Mouse (Mus musculus): ENCODE measurements around the gene Ciita.

Gene Ciita

GRCm38 (mm10) chr16:10474956-10475355, 4.9 kb upstream of the Ciita start:
- DNase-seq (ENCODE audit: low spot score), result no peak

- DNase-seq (ENCODE audit: low spot score), result no peak
Measured at GRCm38 (mm10) chr16:10475919-10476318, 3.9 kb upstream of the Ciita start.

GRCm38 (mm10) chr16:10482343-10482742, 2.5 kb downstream of the Ciita start:
- DNase-seq (ENCODE audit: low spot score), result no peak

GRCm38 (mm10) chr16:10486993-10487392, 7.1 kb downstream of the Ciita start:
- DNase-seq (ENCODE audit: low spot score), result no peak

GRCm38 (mm10) chr16:10487895-10488493, 8.1 kb downstream of the Ciita start:
- DNase-seq (ENCODE audit: low spot score), result no peak

- DNase-seq (ENCODE audit: low spot score), result no peak
Measured at GRCm38 (mm10) chr16:10488769-10489481, 9.1 kb downstream of the Ciita start.

GRCm38 (mm10) chr16:10489483-10489882, 9.6 kb downstream of the Ciita start:
- no peak for DNase-seq (ENCODE audit: low spot score)

- no peak for DNase-seq (ENCODE audit: low spot score)
Measured at GRCm38 (mm10) chr16:10489904-10490457, 10.1 kb downstream of the Ciita start.

GRCm38 (mm10) chr16:10490503-10491150, 10.8 kb downstream of the Ciita start:
- no peak for DNase-seq (ENCODE audit: low spot score)

GRCm38 (mm10) chr16:10491716-10492115, 11.9 kb downstream of the Ciita start:
- DNase-seq (ENCODE audit: low spot score), result no peak

GRCm38 (mm10) chr16:10492587-10492986, 12.7 kb downstream of the Ciita start:
- no peak for DNase-seq (ENCODE audit: low spot score)

GRCm38 (mm10) chr16:10495824-10496298, 16.0 kb downstream of the Ciita start:
- DNase-seq (ENCODE audit: low spot score), result no peak

- DNase-seq (ENCODE audit: low spot score), result peak; percentile 14
Measured at GRCm38 (mm10) chr16:10498096-10498602, 18.3 kb downstream of the Ciita start.

- no peak for DNase-seq (ENCODE audit: low spot score)
Measured at GRCm38 (mm10) chr16:10499122-10499521, 19.3 kb downstream of the Ciita start.

GRCm38 (mm10) chr16:10501865-10502264, 22.0 kb downstream of the Ciita start:
- DNase-seq (ENCODE audit: low spot score), result peak; percentile 26

- no peak for DNase-seq (ENCODE audit: low spot score)
Measured at GRCm38 (mm10) chr16:10503058-10503457, 23.2 kb downstream of the Ciita start.

- DNase-seq (ENCODE audit: low spot score), result no peak
Measured at GRCm38 (mm10) chr16:10507445-10507844, 27.6 kb downstream of the Ciita start.

- no peak for DNase-seq (ENCODE audit: low spot score)
Measured at GRCm38 (mm10) chr16:10508691-10509090, 28.8 kb downstream of the Ciita start.

- DNase-seq (ENCODE audit: low spot score), result peak; percentile 16
Measured at GRCm38 (mm10) chr16:10510477-10511133, 30.7 kb downstream of the Ciita start.

GRCm38 (mm10) chr16:10511134-10511520, 31.3 kb downstream of the Ciita start:
- no peak for DNase-seq (ENCODE audit: low spot score)

GRCm38 (mm10) chr16:10515953-10516572, 36.2 kb downstream of the Ciita start:
- DNase-seq (ENCODE audit: low spot score), result no peak

- no peak for DNase-seq (ENCODE audit: low spot score)
Measured at GRCm38 (mm10) chr16:10518030-10518429, 38.2 kb downstream of the Ciita start.
